Mouse (Mus musculus) midbrain, embryonic 12.5 days (tissue): Measurements from ENCODE around the gene Clcn2. TPM values are rescaled to one million over a fixed set of nuclear protein-coding genes. Genes with fewer than 3 reads are reported as not detected.

ENCODE experiments used
- ATAC-seq: fragments of 200-750 bp; cut with Nextera tagmentation; 2 replicates; pipeline ENCODE4 v1.8.0; 2017; ENCODE audit warnings: low read depth, moderate TSS enrichment, moderate library complexity; ENCODE audit not compliant: low FRiP score
- H3K27ac ChIP-seq: fragments of 300-500 bp; sonication (generic); replicated peaks from 2 replicates; pipeline ENCODE4 v1.5.1; 2016; ENCODE audit warnings: mild to moderate bottlenecking
- H3K27me3 ChIP-seq: fragments of 300-500 bp; sonication (generic); 2 replicates; pipeline ENCODE4 v1.6.1; 2016; ENCODE audit warnings: mild to moderate bottlenecking
- H3K36me3 ChIP-seq: fragments of 300-500 bp; sonication (generic); 2 replicates; pipeline ENCODE4 v1.6.1; 2016
- H3K4me1 ChIP-seq: fragments of 300-500 bp; sonication (generic); 2 replicates; pipeline ENCODE4 v1.6.1; 2016
- H3K4me2 ChIP-seq: fragments of 300-500 bp; sonication (generic); replicated peaks from 2 replicates; pipeline ENCODE4 v1.6.1; 2016; ENCODE audit warnings: mild to moderate bottlenecking, moderate library complexity
- H3K4me3 ChIP-seq: fragments of 300-500 bp; sonication (generic); 2 replicates; pipeline ENCODE4 v1.5.1; 2016; ENCODE audit warnings: mild to moderate bottlenecking
- H3K9ac ChIP-seq: fragments of 300-500 bp; sonication (generic); replicated peaks from 2 replicates; pipeline ENCODE4 v1.6.1; 2016; ENCODE audit warnings: mild to moderate bottlenecking, moderate library complexity
- H3K9me3 ChIP-seq: fragments of 300-500 bp; sonication (generic); 2 replicates; pipeline ENCODE4 v1.6.1; 2016; ENCODE audit warnings: mild to moderate bottlenecking
- WGBS: fragments of 180-500 bp; shearing (Covaris S2); methylation state at CpG from one replicate; pipeline ENCODE4 v1.1.7; 2016; 5-methylcytosine and 5-hydroxymethylcytosine counted together
- polyA plus RNA-seq: library from polyadenylated mRNA; unstranded; fragments of >200 nt; fragmentation: Nextera tagmentation; extraction: Ambion mirVana; gene quantifications from 2 replicates; pipeline ENCODE4 v1.2.1, GENCODE M21; 2016

Gene Clcn2
- polyA plus RNA-seq, 1 experiment from 2014 or later, result 32.8 TPM

GRCm38 (mm10) chr16:20708220-20708938 lies 9.2 kb downstream of the Clcn2 start:
- 91% methylated on average over 21 of the region's 21 CpGs for WGBS
- H3K36me3 ChIP-seq, result peaks cover 71% of the 10 kb centered on the region
- no peaks in the 10 kb centered on the region for H3K4me1 ChIP-seq
- H3K27me3 ChIP-seq, result no peaks in the 10 kb centered on the region
- no peak overlapping the region for H3K4me2 ChIP-seq
- no peak for ATAC-seq
- no peak overlapping the region for H3K27ac ChIP-seq
- H3K9ac ChIP-seq, result no peak overlapping the region
- no peaks in the 10 kb centered on the region for H3K9me3 ChIP-seq
- H3K4me3 ChIP-seq, result no peak overlapping the region

- no peak for ATAC-seq
- no peak overlapping the region for H3K9ac ChIP-seq
- H3K4me2 ChIP-seq, result no peak overlapping the region
- H3K27ac ChIP-seq, result no peak overlapping the region
- H3K36me3 ChIP-seq, result peaks cover 53% of the 10 kb centered on the region
- H3K4me1 ChIP-seq, result peaks cover 16% of the 10 kb centered on the region
- WGBS, result 90% methylated on average over 2 of the region's 2 CpGs
- H3K4me3 ChIP-seq, result no peak overlapping the region
- no peaks in the 10 kb centered on the region for H3K9me3 ChIP-seq
- no peaks in the 10 kb centered on the region for H3K27me3 ChIP-seq
Measured at GRCm38 (mm10) chr16:20706407-20707055, 11.0 kb downstream of the Clcn2 start.

DNA sequence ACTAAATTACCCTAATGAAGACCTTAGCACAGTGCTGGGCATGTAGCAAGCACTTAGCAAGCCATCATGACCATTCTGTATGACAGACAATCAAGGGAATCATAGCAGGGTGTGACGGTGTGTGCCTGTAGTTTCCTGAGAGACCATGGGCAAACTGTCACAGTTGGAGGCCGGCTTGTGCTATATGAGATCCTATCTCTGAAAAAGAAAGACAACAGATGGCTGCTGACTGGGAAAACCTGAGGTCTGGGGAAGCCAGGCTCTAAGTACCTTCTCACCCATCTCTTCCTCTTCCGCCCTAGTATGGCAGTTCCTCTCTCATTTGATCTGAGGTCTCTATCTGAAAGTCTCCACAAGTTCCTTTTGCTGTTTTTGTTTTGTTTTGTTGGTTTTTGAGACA lies 11.8 kb downstream of the Clcn2 start:
- peaks cover 46% of the 10 kb centered on the region for H3K36me3 ChIP-seq
- ATAC-seq, result no peak
- 85% methylated on average over 3 of the region's 3 CpGs for WGBS

GRCm38 (mm10) chr16:20703699-20704400 lies 13.7 kb downstream of the Clcn2 start:
- no peak for ATAC-seq
- Histone ChIP-seq H3K27ac (no peak overlapping the region), H3K36me3 (peaks cover 43% of the 10 kb centered on the region), H3K4me1 (peaks cover 25% of the 10 kb centered on the region), H3K27me3 (no peaks in the 10 kb centered on the region), H3K4me3 (no peak overlapping the region), H3K4me2 (no peak overlapping the region), H3K9ac (no peak overlapping the region), H3K9me3 (no peaks in the 10 kb centered on the region)
- WGBS, result 94% methylated on average over 6 of the region's 6 CpGs

More for the DNA sequence above, 11.8 kb downstream of the Clcn2 start:
- Histone ChIP-seq H3K27me3 (no peaks in the 10 kb centered on the region), H3K4me3 (no peak overlapping the region), H3K9ac (no peak overlapping the region), H3K27ac (no peak overlapping the region), H3K4me1 (peaks cover 19% of the 10 kb centered on the region), H3K9me3 (no peaks in the 10 kb centered on the region), H3K4me2 (no peak overlapping the region)

DNA sequence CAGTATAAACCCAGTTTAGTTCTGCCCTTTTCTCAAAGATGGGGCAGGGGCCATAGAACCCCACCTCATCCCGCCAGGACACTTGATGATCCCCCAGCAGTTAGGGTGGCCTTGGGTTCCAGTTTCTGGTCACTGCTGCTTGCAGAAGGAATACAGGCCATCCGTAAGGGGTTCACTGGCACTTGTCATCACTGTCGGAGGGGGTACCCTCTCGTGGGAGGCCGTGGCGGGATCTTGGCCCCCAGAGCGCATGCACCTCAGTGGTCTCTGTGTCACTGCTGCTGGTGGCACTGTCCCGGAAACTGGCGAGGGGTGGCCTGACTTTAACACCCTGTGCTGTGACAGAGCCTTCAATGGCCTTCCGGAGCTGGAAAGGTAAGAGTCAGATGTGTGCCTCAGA lies 14.5 kb downstream of the Clcn2 start:
- H3K4me2 ChIP-seq, result no peak overlapping the region
- no peaks in the 10 kb centered on the region for H3K9me3 ChIP-seq
- no peak overlapping the region for H3K27ac ChIP-seq
- no peak overlapping the region for H3K9ac ChIP-seq
- peaks cover 25% of the 10 kb centered on the region for H3K4me1 ChIP-seq
- H3K36me3 ChIP-seq, result peaks cover 38% of the 10 kb centered on the region
- no peak for ATAC-seq
- 92% methylated on average over 10 of the region's 10 CpGs for WGBS
- H3K27me3 ChIP-seq, result no peaks in the 10 kb centered on the region
- no peak overlapping the region for H3K4me3 ChIP-seq

DNA sequence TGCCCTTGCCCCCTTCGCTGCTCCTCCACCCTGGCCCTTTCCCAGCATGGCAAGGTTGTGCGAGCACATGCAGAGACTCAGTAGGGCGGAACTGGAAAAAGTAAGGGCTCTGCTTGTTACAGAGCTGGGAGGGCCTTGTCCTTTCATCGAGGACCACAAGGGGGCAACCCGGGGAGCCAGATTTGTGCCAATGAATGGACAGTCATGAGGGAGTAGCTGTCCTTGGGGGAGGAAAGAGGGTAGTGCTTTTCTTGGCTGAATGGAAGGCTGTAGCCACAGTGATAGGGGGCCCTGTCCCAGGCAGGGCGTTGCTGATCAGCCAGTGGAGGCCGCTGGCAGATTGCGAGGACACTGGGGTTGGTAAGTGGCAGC lies 15.0 kb downstream of the Clcn2 start:
- H3K4me3 ChIP-seq, result no peak overlapping the region
- no peaks in the 10 kb centered on the region for H3K9me3 ChIP-seq
- peak; percentile 72 for ATAC-seq
- peaks cover 25% of the 10 kb centered on the region for H3K4me1 ChIP-seq
- H3K36me3 ChIP-seq, result peaks cover 32% of the 10 kb centered on the region
- WGBS, result 3% methylated on average over 8 of the region's 8 CpGs
- H3K27ac ChIP-seq, result peak overlapping the region; percentile 69
- H3K4me2 ChIP-seq, result peak overlapping the region; percentile 10; the same call in 1 of the 2 replicates
- H3K9ac ChIP-seq, result peak overlapping the region; percentile 37; the same call in 1 of the 2 replicates
- no peaks in the 10 kb centered on the region for H3K27me3 ChIP-seq

- H3K9ac ChIP-seq, result peak overlapping the region; percentile 37
- H3K36me3 ChIP-seq, result peaks cover 26% of the 10 kb centered on the region
- H3K27ac ChIP-seq, result peak overlapping the region; percentile 69
- H3K4me3 ChIP-seq, result no peak overlapping the region
- no peaks in the 10 kb centered on the region for H3K9me3 ChIP-seq
- H3K27me3 ChIP-seq, result no peaks in the 10 kb centered on the region
- H3K4me1 ChIP-seq, result peaks cover 25% of the 10 kb centered on the region
- ATAC-seq, result peak; percentile 65
- WGBS, result 11% methylated on average over 12 of the region's 12 CpGs
- peak overlapping the region; percentile 10 for H3K4me2 ChIP-seq
Measured at GRCm38 (mm10) chr16:20701729-20702521, 15.6 kb downstream of the Clcn2 start.

DNA sequence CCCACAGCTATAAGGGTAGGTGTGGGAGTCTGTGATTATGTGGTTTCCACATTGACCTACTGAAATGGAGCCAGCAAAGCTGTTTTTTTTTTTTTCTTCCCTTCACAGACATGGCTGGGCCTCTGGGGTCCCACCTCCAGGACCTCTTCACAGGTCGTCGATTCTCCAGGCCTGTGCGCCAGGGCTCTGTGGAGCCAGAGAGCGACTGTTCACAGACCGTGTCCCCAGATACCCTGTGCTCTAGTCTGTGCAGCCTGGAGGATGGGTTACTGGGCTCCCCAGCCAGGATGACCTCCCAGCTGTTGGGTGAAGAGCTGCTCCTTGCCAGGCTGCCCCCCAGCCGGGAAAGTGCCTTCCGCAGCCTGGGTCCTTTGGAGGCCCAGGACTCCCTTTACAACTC lies 16.2 kb downstream of the Clcn2 start:
- WGBS, result 38% methylated on average over 7 of the region's 7 CpGs
- no peaks in the 10 kb centered on the region for H3K9me3 ChIP-seq
- peaks cover 20% of the 10 kb centered on the region for H3K36me3 ChIP-seq
- H3K4me3 ChIP-seq, result no peak overlapping the region
- no peak overlapping the region for H3K4me2 ChIP-seq
- H3K9ac ChIP-seq, result peak overlapping the region; percentile 37
- no peaks in the 10 kb centered on the region for H3K27me3 ChIP-seq
- ATAC-seq, result no peak
- peak overlapping the region; percentile 69 for H3K27ac ChIP-seq
- peaks cover 31% of the 10 kb centered on the region for H3K4me1 ChIP-seq

DNA sequence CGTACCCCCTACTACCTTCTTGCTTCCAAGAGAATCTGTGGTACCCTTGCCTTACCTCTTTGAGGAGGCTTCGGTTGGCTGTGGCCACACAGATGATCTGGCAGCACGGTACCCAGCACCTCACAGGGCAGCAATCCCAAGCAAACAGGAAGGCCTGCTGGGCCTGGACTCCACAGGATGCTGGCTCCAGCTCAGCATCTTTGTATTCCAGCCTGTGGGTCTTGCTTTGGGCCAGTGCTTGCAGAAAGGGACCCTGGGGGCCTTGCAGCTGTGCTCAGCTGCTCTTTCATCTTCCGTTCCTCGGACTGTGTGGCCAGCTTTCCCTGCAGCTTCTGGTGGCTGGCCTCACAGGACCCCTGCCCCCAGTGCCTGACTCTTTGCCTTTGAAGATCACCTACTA lies 17.5 kb downstream of the Clcn2 start:
- Histone ChIP-seq H3K9me3 (no peaks in the 10 kb centered on the region), H3K36me3 (peaks cover 12% of the 10 kb centered on the region), H3K4me3 (no peak overlapping the region), H3K9ac (no peak overlapping the region), H3K4me1 (peaks cover 43% of the 10 kb centered on the region), H3K27me3 (peaks cover 2% of the 10 kb centered on the region; the same call in 1 of the 2 replicates), H3K4me2 (no peak overlapping the region), H3K27ac (0 out of 2 replicates have a peak overlapping the region, but pooled peaks have one; percentile 6)
- WGBS, result 41% methylated on average over 5 of the region's 5 CpGs
- no peak for ATAC-seq

DNA sequence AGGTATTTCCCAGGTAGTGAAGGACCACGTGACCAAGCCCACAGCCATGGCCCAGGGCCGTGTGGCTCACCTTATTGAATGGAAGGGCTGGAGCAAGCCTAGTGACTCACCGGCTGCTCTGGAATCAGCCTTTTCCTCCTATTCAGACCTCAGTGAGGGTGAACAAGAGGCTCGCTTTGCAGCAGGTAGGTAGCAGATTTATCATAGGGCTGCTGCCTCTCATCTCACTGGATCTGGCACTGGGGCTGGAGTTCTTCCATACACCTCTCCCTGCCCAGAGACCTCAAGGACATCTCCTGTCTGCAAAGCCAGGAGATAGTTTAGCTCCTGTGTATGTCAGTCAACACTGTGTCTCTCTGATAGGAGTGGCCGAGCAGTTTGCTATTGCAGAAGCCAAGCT lies 18.3 kb downstream of the Clcn2 start:
- no peak overlapping the region for H3K4me2 ChIP-seq
- no peaks in the 10 kb centered on the region for H3K9me3 ChIP-seq
- no peak overlapping the region for H3K27ac ChIP-seq
- peaks cover 9% of the 10 kb centered on the region; the same call in 1 of the 2 replicates for H3K27me3 ChIP-seq
- H3K36me3 ChIP-seq, result peaks cover 12% of the 10 kb centered on the region
- no peak for ATAC-seq
- no peak overlapping the region for H3K4me3 ChIP-seq
- H3K4me1 ChIP-seq, result peaks cover 49% of the 10 kb centered on the region
- 81% methylated on average over 5 of the region's 5 CpGs for WGBS
- H3K9ac ChIP-seq, result no peak overlapping the region

GRCm38 (mm10) chr16:20695622-20696323 lies 21.8 kb downstream of the Clcn2 start:
- Histone ChIP-seq H3K27ac (peak overlapping the region; percentile 75), H3K27me3 (peaks cover 9% of the 10 kb centered on the region; the same call in 1 of the 2 replicates), H3K4me2 (peak overlapping the region; percentile 67), H3K4me3 (peak overlapping the region; percentile 43), H3K9me3 (no peaks in the 10 kb centered on the region), H3K9ac (peak overlapping the region; percentile 52), H3K4me1 (peaks cover 49% of the 10 kb centered on the region), H3K36me3 (peaks cover 24% of the 10 kb centered on the region)
- 2% methylated on average over 45 of the region's 46 CpGs for WGBS
- peak; percentile 81 for ATAC-seq
